Mouse (Mus musculus) cerebellum, adult 11 months (tissue): ENCODE data around the gene Fermt1.

ENCODE experiments used
- DNase-seq: peaks from one replicate; pipeline ENCODE4 v3.0.0; 2022

The Fermt1 gene

DNA sequence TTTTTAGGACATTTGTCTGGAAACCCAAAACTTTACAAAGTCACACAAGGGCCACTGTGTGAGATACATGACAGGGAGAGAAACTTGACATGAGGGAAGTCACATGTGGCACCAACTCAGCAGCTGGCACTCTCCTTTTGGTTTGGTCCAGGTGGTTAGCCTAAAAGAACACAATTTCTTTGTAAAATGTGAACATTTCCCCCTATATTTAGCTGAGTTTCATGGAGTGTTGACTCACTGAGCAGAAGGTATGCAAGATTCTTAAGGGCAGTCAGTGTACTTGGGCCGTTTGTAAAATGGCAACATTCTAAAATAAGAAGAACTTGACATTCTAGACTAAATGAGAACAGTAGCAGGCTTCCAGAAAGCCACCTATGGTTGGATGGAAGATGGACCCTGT, 30.9 kb downstream of the Fermt1 start:
- DNase-seq, result no peak

GRCm38 (mm10) chr2:132906763-132907162, 38.9 kb downstream of the Fermt1 start:
- peak; percentile 18 for DNase-seq

DNA sequence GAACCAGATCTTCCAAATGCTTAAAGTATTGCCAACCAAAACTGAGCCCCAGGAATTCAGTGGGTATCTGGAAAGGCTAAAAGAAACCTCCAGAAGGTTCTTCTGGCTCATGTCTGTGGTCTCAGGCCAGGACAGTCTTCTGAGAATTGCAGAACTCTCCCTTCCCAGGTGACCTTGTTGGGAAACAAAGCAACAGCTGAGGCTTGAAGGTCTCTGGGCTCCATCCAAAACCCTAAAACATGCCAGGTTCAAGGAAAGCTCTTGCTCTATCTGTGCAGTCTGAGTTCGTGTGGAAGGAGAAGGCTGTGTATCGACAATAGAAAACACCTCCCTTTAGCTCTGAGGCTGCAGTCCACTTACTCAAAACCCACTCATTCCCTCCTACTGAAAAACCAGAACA, 40.7 kb downstream of the Fermt1 start:
- DNase-seq, result no peak

- peak; percentile 32 for DNase-seq
Observed at GRCm38 (mm10) chr2:132903498-132903897, 42.2 kb downstream of the Fermt1 start.

DNA sequence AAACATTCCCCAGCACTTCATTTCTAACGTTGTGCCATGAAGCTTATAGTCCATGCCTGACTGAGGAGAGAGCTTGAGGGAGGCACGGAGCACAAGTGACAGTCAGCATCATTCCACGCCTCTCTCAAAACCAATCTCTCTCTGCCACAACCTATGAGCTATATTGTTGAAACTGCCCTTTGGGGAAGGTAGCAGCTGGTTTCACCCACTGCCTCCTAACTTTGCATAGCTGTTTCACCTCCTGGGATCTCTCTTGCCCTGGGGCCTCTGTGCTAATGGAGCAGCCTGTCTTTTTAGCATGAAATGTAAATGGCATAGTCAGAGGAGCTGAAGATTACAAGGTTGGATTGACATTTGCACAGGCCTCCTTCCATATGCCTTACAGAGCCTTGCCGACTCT, 43.6 kb downstream of the Fermt1 start:
- DNase-seq, result no peak

GRCm38 (mm10) chr2:132901636-132902035, 44.1 kb downstream of the Fermt1 start:
- DNase-seq, result no peak

DNA sequence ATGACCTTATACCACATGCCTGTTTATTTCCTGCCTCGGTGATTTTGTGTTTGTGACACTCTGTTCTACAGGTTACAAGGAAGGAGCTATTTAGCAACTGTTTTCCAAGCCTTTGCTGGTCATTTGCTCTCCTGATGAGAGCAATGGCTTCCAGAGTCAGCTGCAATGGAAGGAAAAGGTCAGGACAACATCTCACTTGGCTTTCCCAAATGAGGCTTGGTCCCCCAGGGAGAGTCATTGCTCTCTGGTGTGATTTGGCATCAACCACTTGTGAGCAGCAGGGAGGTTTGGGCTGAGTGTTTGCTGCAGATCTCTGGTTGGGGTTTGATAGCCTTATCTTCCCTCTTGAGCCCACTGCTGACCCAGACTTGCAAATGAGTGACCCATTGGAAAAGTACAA, 45.1 kb downstream of the Fermt1 start:
- DNase-seq, result no peak

- DNase-seq, result no peak
Observed at GRCm38 (mm10) chr2:132898211-132898610, 47.5 kb downstream of the Fermt1 start.

- no peak for DNase-seq
Observed at GRCm38 (mm10) chr2:132893826-132894225, 51.9 kb downstream of the Fermt1 start.

DNA sequence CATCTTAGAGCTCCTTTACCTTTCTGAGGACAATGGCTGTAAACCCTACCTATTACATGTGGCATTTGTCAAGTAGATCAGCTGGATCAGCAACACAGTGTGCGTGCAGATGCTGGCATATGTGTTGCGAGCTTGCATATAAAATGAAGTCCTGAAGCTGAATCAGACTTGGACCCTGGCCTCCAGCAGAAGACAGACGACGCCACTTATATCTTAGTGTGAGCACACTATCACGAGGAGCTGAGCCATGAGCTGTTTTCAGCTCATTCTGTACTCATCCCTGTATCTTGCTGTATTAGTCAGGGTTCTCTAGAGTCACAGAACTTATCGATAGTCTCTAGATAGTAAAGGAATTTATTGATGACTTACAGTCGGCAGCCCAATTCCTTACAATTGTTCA, 60.4 kb downstream of the Fermt1 start:
- DNase-seq, result no peak

- DNase-seq, result no peak
Observed at GRCm38 (mm10) chr2:132884303-132884967, 61.3 kb downstream of the Fermt1 start.

DNA sequence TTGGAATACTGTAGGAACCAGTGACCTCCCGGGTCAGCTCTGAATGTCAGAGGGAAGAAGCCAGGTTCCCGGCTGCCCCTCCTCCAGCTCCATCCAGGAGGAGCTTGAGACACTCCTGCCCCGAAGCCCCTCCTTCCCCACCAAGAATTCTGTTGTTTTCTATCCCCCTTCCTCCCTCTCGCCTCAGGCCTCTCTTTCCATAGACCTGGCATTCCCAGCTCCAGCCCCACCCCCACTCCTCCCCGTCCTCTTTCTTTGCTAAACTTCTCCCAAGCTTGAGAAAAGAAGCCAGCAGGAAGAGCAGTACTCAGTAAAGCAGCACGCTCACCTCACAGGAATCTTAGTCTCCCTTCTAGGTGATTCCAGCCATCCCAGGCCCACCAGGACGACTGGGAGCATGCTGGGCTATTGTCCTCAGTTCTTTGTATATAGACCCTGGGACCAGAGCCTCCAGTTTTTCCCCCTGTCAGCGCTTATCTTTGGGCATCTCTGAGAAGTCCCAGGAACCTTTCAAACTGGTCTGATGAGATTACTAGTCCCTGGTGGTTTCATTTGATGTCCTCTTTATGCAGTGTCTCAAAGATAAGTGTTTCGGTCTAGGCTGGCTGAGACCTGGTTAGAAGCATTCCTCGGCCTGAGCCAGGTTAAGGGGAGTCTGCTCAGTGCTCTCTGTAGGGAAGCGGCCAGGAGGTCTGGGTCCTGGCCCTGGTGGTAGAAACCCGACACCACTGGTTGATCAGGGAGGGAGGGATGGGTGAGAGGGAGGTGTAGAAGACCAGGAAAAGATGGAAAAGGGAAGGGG, 64.7 kb downstream of the Fermt1 start, which contains the start of gene Lrrn4:
Gene Lrrn4, minus strand, starts transcription at position 48 of the 802 bp plus-strand sequence.
- no peak for DNase-seq

GRCm38 (mm10) chr2:132879261-132880044, 66.3 kb downstream of the Fermt1 start:
- DNase-seq, result no peak

DNA sequence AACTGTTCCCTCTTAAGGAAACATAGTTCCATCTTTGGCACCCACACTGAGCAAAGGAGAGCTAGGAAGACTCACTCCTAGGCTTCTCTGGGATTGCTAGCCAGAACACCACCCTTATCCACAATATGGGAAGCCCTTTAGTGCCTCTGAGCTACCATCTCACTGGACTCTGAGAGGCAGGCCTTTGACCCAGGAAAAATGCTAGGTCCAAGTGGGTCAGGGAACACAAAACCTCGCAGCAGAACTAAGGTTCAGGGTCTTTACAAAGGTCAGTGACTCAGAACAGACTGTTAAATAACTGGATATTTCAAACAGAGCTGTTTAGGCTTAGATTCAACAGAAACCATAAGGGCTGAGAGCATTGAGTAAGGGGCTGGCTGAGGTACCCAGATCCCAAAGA, 68.7 kb downstream of the Fermt1 start:
- no peak for DNase-seq

GRCm38 (mm10) chr2:132873657-132874326, 71.9 kb downstream of the Fermt1 start:
- no peak for DNase-seq

- DNase-seq, result no peak
Observed at GRCm38 (mm10) chr2:132871663-132872062, 74.0 kb downstream of the Fermt1 start.

- no peak for DNase-seq
Observed at GRCm38 (mm10) chr2:132870286-132870685, 75.4 kb downstream of the Fermt1 start.

GRCm38 (mm10) chr2:132869682-132870081, 76.0 kb downstream of the Fermt1 start:
- no peak for DNase-seq

- no peak for DNase-seq
Observed at GRCm38 (mm10) chr2:132867521-132867920, 78.2 kb downstream of the Fermt1 start.

DNA sequence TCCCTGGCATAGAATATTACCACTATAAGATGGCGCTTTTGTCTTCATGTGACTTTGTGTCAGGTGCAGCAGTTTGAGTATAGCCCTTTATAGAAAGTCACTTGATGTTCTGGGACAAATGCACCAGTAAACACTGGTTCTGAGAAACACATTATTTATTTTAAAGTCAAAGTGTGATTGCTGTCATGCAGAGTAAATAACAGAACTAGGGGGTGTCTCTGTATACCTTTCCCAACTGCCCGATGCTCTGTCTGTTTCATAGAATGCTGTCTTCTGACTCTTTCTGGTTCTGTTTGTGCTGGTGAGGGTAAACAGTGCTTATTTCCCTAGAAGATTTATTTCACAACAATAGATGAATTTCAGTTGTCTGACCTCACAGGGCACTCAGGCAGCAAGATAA, 82.4 kb downstream of the Fermt1 start:
- DNase-seq, result no peak

DNA sequence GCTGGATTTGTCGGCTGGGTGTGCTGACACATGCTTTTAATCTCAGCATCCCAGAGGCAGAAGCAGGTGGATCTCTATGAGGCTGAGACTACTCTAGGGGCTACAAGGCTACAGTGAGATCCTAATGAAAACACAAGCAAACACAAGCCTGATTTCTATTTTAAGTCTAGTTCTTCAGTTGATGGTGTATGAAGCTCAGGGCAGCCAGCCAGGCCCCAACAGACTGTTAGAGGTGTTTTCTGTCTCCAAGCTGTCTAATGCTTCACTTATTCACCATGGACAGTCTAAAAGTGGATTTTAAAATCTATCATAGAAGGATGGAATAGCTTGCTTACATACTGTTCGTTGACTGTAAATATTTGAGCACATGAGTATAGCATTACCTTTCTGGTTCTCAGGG, 84.2 kb downstream of the Fermt1 start:
- no peak for DNase-seq

- DNase-seq, result no peak
Observed at GRCm38 (mm10) chr2:132860435-132860834, 85.3 kb downstream of the Fermt1 start.

DNA sequence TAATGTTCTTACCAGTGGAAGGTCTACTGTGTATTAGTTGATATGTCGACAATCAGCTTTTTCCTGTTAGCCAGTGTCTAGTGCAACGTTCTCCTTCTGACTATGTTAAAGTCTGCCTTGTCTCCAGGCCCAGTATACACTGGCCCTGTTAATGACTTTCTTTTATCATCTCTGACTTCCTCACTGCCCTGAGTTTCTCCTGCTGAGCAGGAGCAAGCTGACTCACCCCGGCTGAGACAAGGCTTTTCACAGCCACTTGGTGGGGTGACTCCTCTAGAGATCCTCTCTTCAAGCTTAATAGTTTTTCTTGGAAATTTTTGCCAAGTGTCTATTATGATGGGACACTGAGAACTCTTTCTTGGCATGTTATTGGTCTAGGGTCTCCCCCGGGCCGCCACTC, 89.4 kb downstream of the Fermt1 start:
- DNase-seq, result no peak
